Mouse (Mus musculus) cerebellum, adult (tissue): Measurements from ENCODE around the gene Arl11.

Experiments used
- ATAC-seq: cut with Nextera tagmentation; 2 replicates; pipeline ENCODE4 v1.9.2; 2017; ENCODE audit warnings: mild to moderate bottlenecking, moderate library complexity, mixed read lengths; ENCODE audit not compliant: insufficient number of reproducible peaks, low FRiP score, low TSS enrichment

Gene Arl11

GRCm38 (mm10) chr14:61309593-61309992, at the start of gene Arl11:
Arl11 (plus strand) TSS chr14:61309753.
- ATAC-seq, result no peak

DNA sequence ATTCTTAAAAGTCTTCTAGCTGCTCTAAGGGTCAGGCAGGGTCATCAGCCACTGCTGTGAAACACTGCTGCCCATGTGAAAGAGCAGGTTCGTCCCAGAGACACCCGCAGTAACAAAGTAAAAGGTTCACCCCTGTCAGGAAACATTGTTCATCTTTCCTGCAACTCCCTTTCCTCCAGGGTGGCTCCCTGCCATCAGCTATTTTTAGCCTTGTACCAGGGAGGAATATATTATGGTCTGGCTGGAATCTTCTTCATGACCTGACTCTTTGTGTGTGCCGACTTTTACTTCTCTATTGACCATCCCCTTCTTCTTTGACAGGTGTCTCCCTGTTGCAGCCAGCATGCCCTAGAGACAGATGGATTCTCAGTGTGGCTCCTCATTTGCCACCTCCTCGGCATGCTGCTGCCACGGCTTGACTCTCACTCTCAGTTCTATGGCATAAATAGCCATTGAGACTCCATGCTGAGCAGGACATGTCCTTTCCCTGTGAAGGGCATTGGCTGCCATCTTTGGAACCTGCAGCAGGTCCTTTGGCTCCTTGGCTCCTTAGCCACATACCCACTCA, 41.6 kb upstream of the Arl11 start:
- peak; percentile 93 for ATAC-seq

DNA sequence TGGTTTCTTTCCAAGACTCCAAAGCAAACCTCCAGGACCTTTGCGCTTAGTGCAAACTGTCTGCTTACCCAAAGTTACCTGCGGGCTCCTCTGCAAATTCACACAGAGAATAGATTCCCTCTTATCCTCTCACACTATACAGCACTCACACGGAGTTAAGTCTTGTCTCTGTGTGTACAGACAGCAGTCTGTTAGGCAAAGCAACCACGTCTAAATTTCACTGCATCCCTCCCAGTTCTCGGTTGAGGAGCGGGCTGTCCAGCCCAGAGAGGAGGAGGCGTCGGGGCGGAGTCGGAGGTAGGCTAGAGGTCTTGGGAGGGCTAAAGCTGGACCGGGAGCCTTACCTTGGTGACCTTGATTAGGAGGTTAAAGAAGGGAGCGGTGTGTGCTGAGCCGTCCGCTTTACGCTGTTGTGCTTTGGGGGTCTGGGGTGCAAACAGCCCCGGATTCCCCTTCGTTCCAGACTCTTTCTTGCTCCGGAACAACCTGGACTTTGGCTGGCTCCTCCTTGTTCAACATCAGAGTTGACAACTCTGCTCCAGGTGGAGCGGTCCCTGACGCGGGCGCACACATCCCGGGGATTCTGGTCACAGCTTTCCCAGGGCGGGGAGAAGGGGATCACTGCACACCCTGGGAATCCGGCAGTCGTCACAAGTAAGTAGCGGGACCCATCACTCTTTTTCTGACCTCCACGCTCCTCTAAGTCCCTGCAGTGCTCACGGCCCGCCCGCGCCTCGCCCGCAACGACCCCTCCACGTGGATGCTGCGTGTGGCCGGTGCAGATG, 34.9 kb upstream of the Arl11 start:
- no peak for ATAC-seq

DNA sequence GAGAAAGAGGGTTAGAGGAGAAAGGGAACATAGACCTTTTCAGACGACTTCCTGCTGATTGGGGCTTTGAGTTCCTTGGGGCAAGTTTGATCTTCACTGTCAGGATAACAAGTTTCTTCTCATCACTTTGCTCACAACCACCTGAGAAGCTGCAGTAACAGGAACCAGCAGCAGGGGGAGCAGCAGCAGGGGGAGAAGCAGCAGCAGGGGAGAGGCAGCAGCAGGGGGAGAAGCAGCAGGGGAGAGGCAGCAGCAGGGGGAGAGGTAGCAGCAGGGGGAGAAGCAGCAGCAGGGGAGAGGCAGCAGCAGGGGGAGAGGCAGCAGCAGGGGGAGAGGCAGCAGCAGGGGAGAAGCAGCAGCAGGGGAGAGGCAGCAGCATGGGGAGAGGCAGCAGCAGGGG, 32.3 kb upstream of the Arl11 start:
- ATAC-seq, result no peak

- no peak for ATAC-seq
These were observed 30.8 kb upstream of the Arl11 start for GRCm38 (mm10) chr14:61278676-61279300.

GRCm38 (mm10) chr14:61288606-61289286, 20.8 kb upstream of the Arl11 start:
- no peak for ATAC-seq

- ATAC-seq, result no peak
These were observed 18.9 kb upstream of the Arl11 start for GRCm38 (mm10) chr14:61290664-61291063.

- ATAC-seq, result peak; percentile 75
These were observed 15.4 kb upstream of the Arl11 start for GRCm38 (mm10) chr14:61293884-61294737.

- peak; percentile 45; the same call in 1 of the 2 replicates for ATAC-seq
These were observed 14.8 kb upstream of the Arl11 start for GRCm38 (mm10) chr14:61294738-61295079.

GRCm38 (mm10) chr14:61299810-61300209, 9.7 kb upstream of the Arl11 start:
- no peak for ATAC-seq

DNA sequence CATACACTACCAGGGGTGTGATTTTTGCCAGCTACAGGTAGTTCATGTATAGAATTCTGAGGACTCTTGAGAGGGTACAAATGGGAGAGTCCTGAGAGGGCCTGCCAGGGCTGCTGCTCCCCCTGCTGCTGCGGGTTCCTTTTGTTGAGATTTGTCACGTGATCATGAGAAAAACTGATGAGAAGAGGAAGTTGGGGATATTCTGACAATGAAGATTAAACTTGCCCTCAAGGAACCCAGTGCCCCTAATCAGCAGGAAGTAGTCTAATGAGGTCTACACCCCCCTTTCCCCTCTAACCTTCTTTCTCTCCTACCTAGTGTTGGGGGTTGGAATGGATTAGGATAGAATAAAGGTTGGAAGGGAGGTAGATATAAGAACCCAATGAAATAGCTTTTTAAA, 8.2 kb upstream of the Arl11 start:
- no peak for ATAC-seq

DNA sequence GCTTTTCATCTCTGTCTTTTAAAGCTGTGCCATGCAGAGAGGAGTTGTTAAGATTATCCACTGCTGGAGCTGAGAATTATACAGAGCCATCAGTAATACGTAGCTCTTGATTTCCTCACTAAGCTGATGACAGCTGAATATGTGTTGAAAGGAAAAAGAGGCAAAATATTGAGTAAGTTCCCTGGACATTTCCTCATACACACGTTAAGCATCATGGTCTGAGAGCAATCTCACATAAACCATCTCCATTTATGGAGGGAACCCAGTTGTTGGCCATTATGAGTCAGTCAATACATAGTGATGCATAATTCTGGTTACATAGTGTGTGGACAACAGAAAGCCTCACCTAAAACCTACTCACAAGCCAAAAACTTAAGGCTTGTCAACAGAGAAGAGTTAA, 7.1 kb upstream of the Arl11 start:
- no peak for ATAC-seq

GRCm38 (mm10) chr14:61303969-61304609, 5.5 kb upstream of the Arl11 start:
- no peak for ATAC-seq

GRCm38 (mm10) chr14:61310036-61310772, 651 bp downstream of the Arl11 start:
- ATAC-seq, result no peak

DNA sequence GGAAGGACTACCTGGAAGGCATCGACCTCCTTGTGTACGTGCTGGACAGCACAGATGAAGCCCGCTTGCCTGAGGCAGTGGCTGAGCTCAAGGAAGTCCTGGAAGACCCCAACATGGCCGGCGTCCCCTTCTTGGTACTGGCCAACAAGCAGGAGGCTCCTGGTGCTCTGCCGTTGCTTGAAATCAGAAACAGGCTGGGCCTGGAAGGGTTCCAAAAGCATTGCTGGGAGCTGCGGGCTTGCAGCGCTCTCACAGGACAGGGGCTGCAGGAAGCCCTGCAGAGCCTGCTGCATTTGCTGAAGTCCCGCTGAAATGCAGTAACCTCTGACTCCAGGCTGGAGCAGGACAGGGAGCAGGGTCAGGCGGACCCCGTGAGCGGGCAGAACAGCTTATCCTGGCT, 1.4 kb downstream of the Arl11 start:
- no peak for ATAC-seq

DNA sequence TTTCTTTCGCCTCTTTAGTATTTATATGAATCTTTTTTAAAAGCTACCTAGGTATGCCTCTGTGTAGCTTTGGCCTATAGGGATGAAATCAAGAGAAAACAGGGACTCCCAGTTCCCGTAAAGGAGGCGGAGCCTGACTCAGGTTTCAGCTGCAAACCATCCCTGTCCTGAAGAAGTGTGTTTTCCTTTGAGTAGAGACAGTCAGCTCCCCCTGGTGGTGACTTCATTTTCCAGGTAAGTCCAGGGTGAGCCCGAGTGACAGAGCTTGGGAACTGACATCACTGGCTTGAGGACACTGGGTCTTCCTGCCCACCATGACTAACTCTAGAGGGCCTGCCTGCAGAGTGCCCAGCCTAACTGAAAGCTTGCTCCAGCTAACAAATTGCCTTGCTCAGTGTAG, 7.3 kb downstream of the Arl11 start:
- peak; percentile 82; the same call in 1 of the 2 replicates for ATAC-seq

- ATAC-seq, result no peak
These were observed 11.2 kb downstream of the Arl11 start for GRCm38 (mm10) chr14:61320765-61321164.

- ATAC-seq, result no peak
These were observed 11.6 kb downstream of the Arl11 start for GRCm38 (mm10) chr14:61321200-61321599.

DNA sequence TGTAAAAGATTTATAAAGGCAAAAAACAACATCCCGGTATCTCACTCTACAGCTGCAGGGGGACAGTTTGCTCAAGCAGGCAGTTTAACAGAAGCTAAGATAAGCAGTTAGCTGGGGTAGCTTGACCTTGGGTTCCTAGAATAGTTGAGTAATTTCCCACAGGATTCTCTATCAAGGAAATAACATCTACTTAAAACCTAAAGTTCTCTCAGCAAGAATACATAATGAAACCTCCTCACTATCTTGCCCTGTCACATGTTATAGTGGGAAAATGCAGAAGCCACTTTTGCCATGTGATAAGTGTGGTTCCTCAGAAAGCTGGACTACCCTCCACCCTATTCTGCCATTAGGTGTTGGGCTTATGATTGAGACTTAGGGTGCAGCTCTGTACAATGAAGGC, 13.2 kb downstream of the Arl11 start:
- no peak for ATAC-seq
